Mouse (Mus musculus): ENCODE data around the gene Agap1.
A peak's percentile ranks its signal among the peaks of the same experiment; 100 is the strongest.

Agap1 gene

DNA sequence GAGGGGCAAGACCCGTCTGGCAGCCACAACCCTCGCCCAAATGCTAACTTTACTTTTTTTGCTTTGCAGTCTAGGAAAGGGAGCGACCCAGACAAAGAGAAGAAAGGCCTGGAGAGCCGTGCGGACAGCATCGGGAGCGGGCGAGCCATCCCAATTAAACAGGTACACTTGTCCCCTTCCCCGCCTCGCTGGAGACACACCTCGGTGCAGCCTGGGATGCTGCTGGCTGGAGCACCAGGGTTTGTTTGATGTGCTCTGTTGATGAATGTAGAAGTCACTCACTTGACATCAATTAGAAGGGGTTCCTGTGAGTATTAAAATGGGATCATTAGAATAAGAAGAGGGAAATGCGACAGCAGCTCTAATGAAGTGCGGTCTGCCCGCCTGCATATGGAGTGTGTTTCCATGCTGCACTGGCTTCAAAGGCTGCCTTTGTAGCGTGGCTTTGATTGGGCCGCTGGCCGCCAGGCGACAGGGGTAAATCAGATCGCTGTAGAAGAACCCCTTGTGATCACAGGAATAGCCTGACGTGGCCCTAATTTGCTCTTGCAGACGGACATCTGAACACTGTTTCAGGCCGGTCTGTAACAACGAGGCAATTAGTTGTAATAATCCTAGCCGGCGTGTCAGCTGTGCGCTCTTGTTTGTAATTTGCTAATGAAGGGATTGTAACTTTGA is 216.6 kb downstream of the Agap1 start:
- no peak for DNase-seq

- no peak for DNase-seq
Measured at GRCm38 (mm10) chr1:89673071-89673470, 218.5 kb downstream of the Agap1 start.

DNA sequence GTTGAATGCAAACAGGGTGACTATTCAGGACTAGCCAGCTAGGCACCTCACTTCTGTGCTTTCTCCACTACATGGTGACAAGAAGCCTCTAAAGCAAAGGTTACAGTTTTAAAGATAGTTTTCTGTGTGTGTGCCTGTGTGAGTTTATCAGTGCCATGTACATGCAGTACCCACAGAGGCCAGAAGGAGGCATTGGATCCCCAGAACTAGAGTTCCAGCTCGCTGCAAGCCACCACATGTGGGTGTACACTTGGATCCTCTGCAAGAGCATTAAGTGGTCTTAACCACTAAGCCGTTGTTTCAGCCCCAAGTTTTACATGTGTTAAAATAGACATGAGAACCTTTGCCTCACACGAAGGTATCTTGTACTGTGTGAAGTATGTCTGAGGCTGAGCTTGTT is 219.1 kb downstream of the Agap1 start:
- DNase-seq, result peak; percentile 21

DNA sequence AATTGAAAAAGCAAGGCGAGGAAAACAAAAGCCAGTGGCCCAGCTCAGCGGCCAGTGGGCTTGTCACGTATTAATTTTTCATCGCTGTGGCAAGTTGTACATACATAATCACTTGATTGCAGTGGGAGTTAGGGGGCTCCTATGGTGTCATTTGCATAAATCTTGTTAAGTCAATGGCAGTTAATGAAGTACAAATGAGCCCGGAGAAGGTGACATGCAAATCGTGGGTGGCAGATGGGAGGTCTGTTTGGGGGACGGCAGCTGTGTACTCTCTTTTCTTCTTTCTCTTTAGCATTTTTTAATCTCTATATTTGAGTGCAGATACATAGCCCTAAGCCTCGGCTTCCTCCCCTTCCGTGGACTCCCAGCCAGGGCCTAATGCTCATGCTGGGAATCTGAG is 220.1 kb downstream of the Agap1 start:
- no peak for DNase-seq

DNA sequence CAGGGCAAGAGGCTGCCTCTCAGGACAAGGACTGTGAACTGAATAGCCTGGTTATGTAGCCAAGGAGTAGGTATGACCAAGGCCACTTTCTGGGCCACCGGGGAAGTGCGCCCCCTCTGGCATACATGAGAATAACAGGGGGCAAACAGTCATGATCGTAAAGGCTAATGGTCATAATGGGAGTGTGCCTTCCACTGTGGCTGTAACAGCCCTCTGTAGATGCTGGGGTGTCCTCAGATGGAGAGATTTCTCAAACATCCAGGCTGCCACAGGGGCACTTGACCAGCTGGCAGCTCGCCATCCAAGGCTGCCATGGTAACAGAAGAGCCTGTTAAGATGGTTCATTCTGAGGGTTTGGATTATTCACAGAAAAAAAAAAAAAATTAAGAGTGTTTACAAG is 221.8 kb downstream of the Agap1 start:
- peak; percentile 44 for DNase-seq

DNA sequence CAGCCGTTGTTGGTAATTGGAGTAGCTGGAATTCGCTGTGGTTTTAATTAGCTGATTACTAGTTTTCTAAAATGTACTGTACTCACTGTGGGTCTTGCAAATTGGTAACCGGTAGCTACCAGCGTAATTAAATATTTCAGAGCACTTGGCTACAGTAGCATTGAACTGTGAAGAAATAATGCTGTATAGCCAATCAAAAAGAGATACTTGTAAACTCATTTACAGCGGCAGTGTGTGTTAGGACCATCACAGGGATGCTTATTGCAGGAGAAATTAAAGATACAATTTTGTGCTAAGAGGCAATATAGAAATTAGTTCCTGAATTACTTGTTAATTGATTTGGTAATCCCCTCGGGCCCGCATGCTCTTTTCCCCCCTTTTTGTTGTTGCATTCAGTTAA is 226.1 kb downstream of the Agap1 start:
- DNase-seq, result no peak

DNA sequence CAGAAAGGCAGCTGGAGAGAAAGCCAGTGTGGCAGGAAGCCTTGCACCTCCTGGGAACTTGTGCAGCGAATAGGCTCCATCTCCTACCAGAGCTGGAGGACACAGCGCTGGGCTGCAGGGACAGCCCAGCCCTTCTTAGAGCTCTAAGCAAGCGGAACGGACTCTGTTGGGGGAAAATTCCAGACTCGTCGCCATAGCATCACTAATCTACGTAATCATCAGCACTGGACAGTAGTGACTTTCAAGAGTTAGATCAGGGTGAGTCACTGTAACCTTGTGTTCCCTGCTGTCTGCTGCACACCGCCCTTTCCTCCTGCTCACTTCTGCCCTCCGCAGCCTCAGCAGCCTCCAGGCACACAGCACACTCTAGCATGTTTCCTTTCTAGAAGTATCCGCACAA is 234.3 kb downstream of the Agap1 start:
- DNase-seq, result peak; percentile 25

GRCm38 (mm10) chr1:89689544-89690212 is 235.1 kb downstream of the Agap1 start:
- no peak for DNase-seq

DNA sequence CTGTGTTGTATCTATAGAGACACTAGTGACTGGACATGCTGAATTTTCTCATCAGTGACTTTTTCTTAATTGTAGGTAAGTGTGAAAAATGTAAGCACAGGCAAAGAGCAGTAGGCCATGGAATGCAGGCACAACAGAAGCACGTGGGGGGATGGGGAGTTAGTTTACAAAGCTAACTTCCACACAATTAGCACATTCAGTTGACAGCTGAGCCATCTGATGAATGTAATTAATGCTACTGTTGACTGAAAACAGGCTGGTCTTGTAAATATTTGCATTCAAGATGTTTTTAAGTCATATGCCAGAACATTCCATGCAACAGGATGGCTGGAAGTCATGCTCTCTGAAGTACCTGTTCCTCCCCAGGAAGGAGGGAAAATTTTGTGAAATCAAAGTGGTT is 236.5 kb downstream of the Agap1 start:
- no peak for DNase-seq

DNA sequence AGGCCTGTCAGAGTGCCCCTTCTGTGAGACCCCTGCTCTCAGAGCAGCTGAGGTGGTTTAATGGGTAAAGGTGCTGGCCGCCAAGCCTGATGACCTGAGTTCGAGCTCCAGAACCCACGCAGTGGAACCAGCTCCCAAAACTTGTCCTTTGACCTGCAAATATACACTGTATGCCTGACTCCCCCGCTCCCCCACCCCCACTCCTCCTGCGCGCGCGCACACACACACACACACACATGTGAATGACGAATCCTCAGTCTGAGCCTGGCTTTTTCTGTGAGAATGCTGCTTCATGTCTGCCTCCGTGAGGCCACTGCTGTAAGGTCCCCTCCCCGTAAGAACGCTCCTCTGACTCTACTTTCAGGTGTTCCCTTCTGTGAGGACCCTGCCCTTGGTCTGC is 237.8 kb downstream of the Agap1 start:
- DNase-seq, result no peak

DNA sequence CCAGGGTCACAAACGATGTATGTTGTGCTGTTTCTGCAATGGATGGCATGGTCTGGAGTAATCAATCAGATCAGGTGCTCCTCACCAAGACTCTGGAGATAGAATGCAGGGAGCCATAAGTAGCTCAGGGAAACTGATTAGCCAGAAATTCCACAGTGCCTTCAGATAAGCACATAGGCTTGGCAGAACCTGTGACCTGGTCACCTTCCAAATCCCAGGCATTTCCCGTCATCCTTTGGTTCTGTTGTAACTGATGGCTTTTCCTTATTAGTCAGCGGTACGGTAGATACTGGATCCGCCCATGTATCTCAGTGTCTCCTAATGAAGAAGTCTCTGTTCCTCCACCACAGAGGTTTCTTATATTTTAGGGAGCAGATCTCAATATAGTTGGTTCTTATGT is 240.3 kb downstream of the Agap1 start:
- no peak for DNase-seq

GRCm38 (mm10) chr1:89697241-89697640 is 242.6 kb downstream of the Agap1 start:
- DNase-seq, result no peak

DNA sequence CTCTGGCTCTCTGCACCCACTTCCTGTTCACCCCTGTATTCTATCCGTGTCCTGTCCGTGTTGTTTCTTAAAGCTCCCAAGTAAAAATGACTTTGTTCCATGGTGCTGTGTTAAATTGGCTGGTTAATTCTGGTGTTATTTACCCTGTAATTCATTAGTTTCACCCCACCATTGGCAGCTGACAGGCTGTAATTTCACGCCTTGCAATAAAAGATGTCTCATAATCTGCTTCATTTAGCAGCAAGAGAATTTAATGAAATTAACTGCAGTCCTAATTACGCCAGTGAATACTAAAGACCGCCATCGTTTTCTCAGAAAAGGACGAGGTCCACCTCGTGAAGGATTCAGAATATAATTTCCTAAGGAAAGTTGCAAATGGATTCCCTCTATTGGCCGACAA is 245.6 kb downstream of the Agap1 start:
- no peak for DNase-seq

DNA sequence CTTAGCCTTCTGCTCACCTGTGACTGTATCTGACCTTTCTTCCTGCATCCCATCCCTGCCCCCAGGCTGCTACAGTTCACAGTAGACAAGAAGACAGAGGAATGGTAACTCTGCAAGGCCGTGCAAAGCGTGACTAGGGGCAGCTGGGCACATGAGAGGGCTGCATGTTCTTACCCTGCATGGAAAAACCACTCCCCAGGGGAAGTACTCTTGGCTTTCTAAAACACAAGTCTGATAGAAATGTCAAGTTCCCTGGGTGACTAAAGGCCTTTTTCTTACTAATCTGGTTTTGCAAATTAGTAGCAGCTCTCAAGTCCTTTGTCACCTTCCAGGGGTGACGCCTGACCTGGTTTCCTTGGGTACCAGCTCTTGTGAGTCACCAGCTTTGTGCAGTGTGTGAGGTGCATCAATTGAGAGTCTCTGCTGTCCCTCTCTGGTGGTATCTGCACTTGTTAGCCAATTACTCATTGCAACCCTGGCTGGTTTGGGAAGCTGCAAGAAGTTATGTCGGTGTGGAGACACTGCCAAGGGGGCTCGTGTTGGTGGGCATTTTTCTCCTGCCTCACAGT is 246.6 kb downstream of the Agap1 start:
- DNase-seq, result no peak

DNA sequence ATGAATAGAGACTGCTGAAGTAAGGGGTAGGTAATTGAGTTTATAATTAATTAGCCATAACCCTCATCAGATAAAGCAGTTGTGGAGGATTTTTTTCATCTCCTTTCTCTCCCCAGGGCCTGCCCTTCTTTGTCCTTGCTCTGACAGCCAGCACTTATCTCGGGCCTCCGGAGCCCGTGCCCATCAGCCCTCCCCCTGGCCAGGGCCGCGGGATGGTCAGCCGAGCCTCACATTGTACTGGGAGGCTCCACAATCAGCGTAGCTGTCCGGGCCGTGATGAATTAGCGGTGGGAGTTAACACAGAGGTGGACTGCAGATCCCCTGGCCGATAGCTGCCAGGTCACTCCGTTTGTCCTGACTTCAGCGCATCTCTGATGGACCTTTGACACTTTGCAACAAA is 248.7 kb downstream of the Agap1 start:
- no peak for DNase-seq

GRCm38 (mm10) chr1:89705670-89706069 is 251.1 kb downstream of the Agap1 start:
- DNase-seq, result no peak

GRCm38 (mm10) chr1:89706862-89707261 is 252.3 kb downstream of the Agap1 start:
- no peak for DNase-seq

GRCm38 (mm10) chr1:89707756-89708480 is 253.3 kb downstream of the Agap1 start:
- no peak for DNase-seq

GRCm38 (mm10) chr1:89709824-89710223 is 255.2 kb downstream of the Agap1 start:
- DNase-seq, result no peak

DNA sequence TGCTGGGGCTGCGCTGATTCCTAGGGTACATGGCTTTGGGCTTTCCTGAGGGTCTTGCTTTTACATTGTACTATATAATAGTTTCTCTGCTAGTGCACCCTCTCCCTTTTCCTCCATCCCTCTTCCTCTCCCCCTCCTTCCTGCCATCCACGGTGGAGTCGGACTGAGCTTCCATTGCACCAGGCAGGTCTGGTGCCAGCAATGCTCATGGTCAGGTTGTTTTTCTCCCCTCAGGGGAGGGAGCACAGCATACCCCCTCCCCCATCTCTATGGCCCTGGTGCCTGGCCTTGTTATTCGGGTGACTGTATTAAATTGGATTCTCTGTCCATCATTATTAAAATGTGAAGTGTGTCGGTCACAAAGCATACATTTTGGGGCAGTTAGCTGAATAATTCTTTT is 259.1 kb downstream of the Agap1 start:
- no peak for DNase-seq

DNA sequence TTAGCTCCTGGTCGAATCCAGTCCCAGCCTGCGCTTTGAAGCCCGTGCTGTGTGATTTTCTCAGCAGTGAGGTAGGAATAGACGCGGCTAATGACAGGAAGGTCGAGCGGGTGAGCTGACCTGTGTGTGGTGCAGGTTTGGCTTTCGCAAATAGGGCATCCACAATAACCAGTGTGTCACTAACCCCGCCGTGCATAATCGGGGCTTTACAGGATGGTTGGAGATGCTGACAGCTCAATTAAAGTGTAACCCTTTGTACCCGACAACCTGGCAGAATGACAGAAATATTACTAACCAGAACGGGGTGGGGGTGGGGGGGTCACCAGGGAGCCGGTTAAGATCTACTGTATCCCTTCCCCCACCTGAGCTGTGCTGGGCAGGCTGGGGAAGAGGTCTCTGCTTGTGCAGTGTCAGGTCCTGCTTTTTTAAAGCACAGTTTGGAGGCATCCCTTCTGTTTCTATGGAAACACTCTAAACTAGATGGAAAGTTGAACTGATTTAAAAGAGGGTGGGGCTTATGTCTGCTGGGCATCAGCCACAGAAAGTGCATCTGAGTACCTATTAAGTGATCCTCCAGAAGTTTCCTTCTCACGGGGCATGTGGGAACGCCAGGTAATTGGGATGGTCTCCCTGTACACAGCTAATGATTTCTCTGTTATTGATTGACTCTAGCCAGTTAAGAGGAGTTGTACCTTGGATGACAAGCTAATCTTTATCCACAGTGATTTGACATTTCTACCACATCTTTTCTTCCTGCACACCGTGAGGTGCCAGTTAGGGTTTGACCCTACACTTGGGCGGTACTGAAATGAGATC is 259.8 kb downstream of the Agap1 start:
- peak; percentile 50 for DNase-seq

DNA sequence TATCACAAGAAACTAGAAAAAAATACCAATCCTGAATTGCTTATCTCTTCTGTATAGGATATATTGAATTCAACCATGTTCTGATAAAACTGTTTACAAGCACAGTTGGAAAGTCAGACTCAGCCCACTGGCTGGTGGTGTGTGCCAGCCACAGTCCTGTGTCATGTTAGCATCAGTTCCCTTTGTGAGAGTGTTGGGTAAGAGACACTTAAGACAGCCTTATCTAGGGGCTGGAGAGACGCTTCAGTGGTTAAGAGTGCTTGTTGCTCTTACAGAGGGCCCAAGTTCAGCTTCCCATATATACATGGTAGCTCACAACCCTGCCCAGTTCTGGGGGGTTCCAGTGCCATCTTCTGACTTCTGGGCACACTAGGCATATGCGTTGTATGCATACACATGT is 261.6 kb downstream of the Agap1 start:
- DNase-seq, result no peak

DNA sequence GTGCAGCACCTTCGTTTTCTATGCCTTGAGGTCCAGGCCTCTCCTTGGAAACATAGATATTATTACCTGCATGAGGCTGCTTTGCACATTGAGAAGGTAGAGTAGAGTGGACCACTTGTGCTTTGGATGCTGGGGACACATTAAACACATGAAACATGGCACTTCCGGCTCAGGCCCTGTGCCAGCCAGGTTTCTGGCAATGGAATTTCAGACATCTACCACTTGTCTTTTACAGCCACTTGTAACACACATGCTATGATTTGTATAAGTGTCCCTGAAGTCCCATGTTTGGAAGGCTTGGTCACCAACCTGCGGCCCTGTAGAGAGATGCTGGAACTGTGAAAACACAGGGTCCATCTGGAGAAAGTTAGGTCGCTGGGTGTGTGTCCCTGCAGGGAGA is 262.5 kb downstream of the Agap1 start:
- DNase-seq, result no peak
